15 mouse cellular contexts compared by ENCODE assay signal in the genomic region with DNA sequence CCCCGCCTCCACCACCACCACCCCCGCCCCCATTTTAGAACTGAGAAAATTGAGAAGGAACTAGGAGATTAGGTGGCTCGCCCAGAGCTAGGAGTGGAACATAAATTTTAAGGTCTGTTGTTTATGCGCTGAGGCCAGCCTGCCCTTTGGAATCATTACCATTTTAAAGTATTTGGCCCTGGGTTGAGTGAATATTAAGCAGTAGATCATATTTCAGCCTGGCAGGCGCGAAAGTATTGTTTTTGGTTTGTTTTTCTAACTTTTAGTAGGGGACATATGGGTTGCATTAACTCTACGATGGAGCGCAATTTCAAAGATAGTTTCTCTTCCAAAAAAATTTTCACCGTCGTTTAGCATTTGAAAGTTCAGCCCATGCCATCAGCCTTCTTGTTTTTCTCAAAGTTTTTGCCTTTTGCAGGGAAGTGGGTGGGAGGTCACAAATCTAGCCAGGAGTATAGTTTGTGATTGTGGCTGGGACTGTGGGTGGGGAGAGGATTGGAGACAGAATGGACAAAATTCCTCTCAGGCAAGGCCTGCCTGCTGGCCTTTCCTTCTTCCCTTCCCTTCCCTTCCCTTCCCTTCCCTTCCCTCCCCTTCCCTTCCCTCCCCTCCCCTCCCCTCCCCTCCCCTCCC. TPM values are rescaled to one million over a fixed set of nuclear protein-coding genes. Genes with fewer than 3 reads are reported as not detected.
DNase-seq lines count a peak whose midpoint lies in the region; ATAC-seq and TF ChIP-seq lines count a peak whose summit lies in the region.
"Had no signal": no experiment of that assay in that cellular context is flagged by ENCODE, and none has a peak within 500 bp of the region (broad histone marks: within the 10 kb centered on the region; RNA-seq: fewer than 3 reads in every experiment).

No protein-coding gene starts in this region.

- no peaks in the 10 kb centered on the region for H3K36me3 ChIP-seq in liver, postnatal 0 days (replicated peaks; ENCODE audit: insufficient read depth, low read length)
- H3K36me3 ChIP-seq in liver, embryonic 11.5 days (ENCODE audit: control insufficient read depth, insufficient read depth, low read length), result no peaks in the 10 kb centered on the region
- H3K36me3 ChIP-seq in kidney, postnatal 0 days (ENCODE audit: insufficient read depth, low read length), result no peaks in the 10 kb centered on the region
- H3K36me3 ChIP-seq in myocyte (ENCODE audit: control insufficient read depth, insufficient read depth), result no peaks in the 10 kb centered on the region
- H3K36me3 ChIP-seq: forebrain, embryonic 12.5 days; intestine, embryonic 15.5 days; liver, embryonic 15.5 days had no signal

- H3K4me1 ChIP-seq in liver, postnatal 0 days (ENCODE audit: insufficient read depth), result peaks cover 7% of the 10 kb centered on the region; the same call in 1 of the 2 replicates
- H3K4me1 ChIP-seq in liver, embryonic 11.5 days (replicated peaks; ENCODE audit: control insufficient read depth, insufficient read depth, low read length), result no peaks in the 10 kb centered on the region
- H3K4me1 ChIP-seq in embryonic fibroblast, embryonic 13.5 days (ENCODE audit: control insufficient read depth, insufficient read depth, low read length), result peaks cover 7% of the 10 kb centered on the region
- H3K4me1 ChIP-seq in kidney, postnatal 0 days (replicated peaks; ENCODE audit: insufficient read depth, low read length), result peaks cover 19% of the 10 kb centered on the region

- 57% methylated on average over 10 of the region's 10 CpGs for WGBS in liver, postnatal 0 days (ENCODE audit: insufficient replicate concordance)
- WGBS in liver, embryonic 11.5 days, result 52% methylated on average over 10 of the region's 10 CpGs
- WGBS in kidney, postnatal 0 days, result 13% methylated on average over 10 of the region's 10 CpGs

- H3ac ChIP-seq in myocyte (ENCODE audit: control insufficient read depth, insufficient read length), result no peak overlapping the region

- no peak overlapping the region for H3K4me2 ChIP-seq in liver, postnatal 0 days (ENCODE audit: low read depth, low read length)
- no peak overlapping the region for H3K4me2 ChIP-seq in liver, embryonic 11.5 days
- peak overlapping the region; percentile 28; the same call in 1 of the 2 replicates for H3K4me2 ChIP-seq in kidney, postnatal 0 days (ENCODE audit: low read length)
- H3K4me2 ChIP-seq in myocyte (ENCODE audit: low read depth), result peak overlapping the region; percentile 69
- H3K4me2 ChIP-seq: forebrain, embryonic 12.5 days; intestine, embryonic 15.5 days; liver, embryonic 15.5 days had no signal

- no peak overlapping the region for H3K4me3 ChIP-seq in liver, postnatal 0 days (ENCODE audit: low read depth, low read length)
- no peak overlapping the region for H3K4me3 ChIP-seq in liver, embryonic 11.5 days (ENCODE audit: low read depth, low read length)
- no peak overlapping the region for H3K4me3 ChIP-seq in embryonic fibroblast, embryonic 13.5 days (ENCODE audit: insufficient read depth, low read length)
- no peak overlapping the region for H3K4me3 ChIP-seq in kidney, postnatal 0 days (replicated peaks; ENCODE audit: low read depth, low read length)
- H3K4me3 ChIP-seq in myocyte, result no peak overlapping the region
- H3K4me3 ChIP-seq: forebrain, embryonic 12.5 days; intestine, embryonic 15.5 days; liver, embryonic 15.5 days had no signal

- H3K9ac ChIP-seq in liver, postnatal 0 days (replicated peaks), result no peak overlapping the region
- no peak overlapping the region for H3K9ac ChIP-seq in liver, embryonic 11.5 days (ENCODE audit: low read depth, low read length)
- no peak overlapping the region for H3K9ac ChIP-seq in kidney, postnatal 0 days (ENCODE audit: low read depth, low read length)
- H3K9ac ChIP-seq: forebrain, embryonic 12.5 days; intestine, embryonic 15.5 days; liver, embryonic 15.5 days had no signal

- ATAC-seq in liver, postnatal 0 days, result no peak
- no peak for ATAC-seq in liver, embryonic 11.5 days (replicated peaks; ENCODE audit: low FRiP score)
- ATAC-seq in kidney, postnatal 0 days (replicated peaks; ENCODE audit: low FRiP score, low read depth), result no peak; the same call in 1 of the 2 replicates
- ATAC-seq: CD4-positive, CD25-positive, alpha-beta regulatory T cell, adult 4 months; intestine, embryonic 15.5 days had no signal

- no peaks in the 10 kb centered on the region for H3K79me2 ChIP-seq in myocyte (ENCODE audit: control insufficient read depth, insufficient read depth)

- DNase-seq in liver, postnatal 0 days, result no peak
- no peak for DNase-seq in liver, embryonic 11.5 days (ENCODE audit: low spot score)
- peak; percentile 88 for DNase-seq in kidney, postnatal 0 days (ENCODE audit: low spot score)
- DNase-seq in right cerebral cortex, adult 2 months (ENCODE audit: low spot score in 2 of 2), result no peak
- DNase-seq in layer of hippocampus, adult 9-10 months (ENCODE audit: low spot score), result no peak
- no peak for DNase-seq in cerebellum, adult 11-12 months
- DNase-seq: cerebellum, adult 18-20 months; heart, postnatal 10 days; right cerebral cortex, postnatal 4 days had no signal

- H3K27ac ChIP-seq in liver, postnatal 0 days (ENCODE audit: low read depth), result peak overlapping the region; percentile 30; the same call in 1 of the 2 replicates
- no peak overlapping the region for H3K27ac ChIP-seq in liver, embryonic 11.5 days (ENCODE audit: low read depth, low read length)
- H3K27ac ChIP-seq in embryonic fibroblast, embryonic 13.5 days (ENCODE audit: insufficient read depth, low read length), result peak overlapping the region; percentile 57
- H3K27ac ChIP-seq in kidney, postnatal 0 days, result peak overlapping the region; percentile 62; the same call in 1 of the 2 replicates
- H3K27ac ChIP-seq: forebrain, embryonic 12.5 days; intestine, embryonic 15.5 days had no signal

- no peak for TF ChIP-seq POLR2A in embryonic fibroblast, embryonic 13.5 days (IDR thresholded peaks at IDR 0.05; ENCODE audit: low read depth, low read length)
- no peak for TF ChIP-seq POLR2A in myocyte (IDR thresholded peaks at IDR 0.05; ENCODE audit: insufficient read length, low read depth)

- TF ChIP-seq EP300 in liver, postnatal 0 days (IDR thresholded peaks at IDR 0.05; ENCODE audit: low read depth), result no peak

- H3K27me3 ChIP-seq in liver, postnatal 0 days (ENCODE audit: insufficient read depth, low read length), result no peaks in the 10 kb centered on the region
- no peaks in the 10 kb centered on the region for H3K27me3 ChIP-seq in liver, embryonic 11.5 days (replicated peaks; ENCODE audit: control insufficient read depth, insufficient read depth, low read length)
- H3K27me3 ChIP-seq in kidney, postnatal 0 days (ENCODE audit: insufficient read depth, low read length), result no peaks in the 10 kb centered on the region
- no peaks in the 10 kb centered on the region for H3K27me3 ChIP-seq in myocyte (ENCODE audit: control insufficient read depth, insufficient read depth, insufficient read length)
- H3K27me3 ChIP-seq: forebrain, embryonic 12.5 days; intestine, embryonic 15.5 days; liver, embryonic 15.5 days had no signal

- TF ChIP-seq CTCF in liver, postnatal 0 days (IDR thresholded peaks at IDR 0.05; ENCODE audit: low read depth), result no peak
- TF ChIP-seq CTCF in embryonic fibroblast, embryonic 13.5 days (IDR thresholded peaks at IDR 0.05; ENCODE audit: borderline replicate concordance, insufficient read depth, low read length), result no peak
- no peak for TF ChIP-seq CTCF in kidney, postnatal 0 days (IDR thresholded peaks at IDR 0.05; ENCODE audit: low read depth)

- H3K9me3 ChIP-seq in liver, postnatal 0 days (ENCODE audit: low read length), result no peaks in the 10 kb centered on the region
- no peaks in the 10 kb centered on the region for H3K9me3 ChIP-seq in liver, embryonic 11.5 days (ENCODE audit: control insufficient read depth, low read length)
- H3K9me3 ChIP-seq in kidney, postnatal 0 days (replicated peaks; ENCODE audit: low read length), result no peaks in the 10 kb centered on the region
- H3K9me3 ChIP-seq: forebrain, embryonic 12.5 days; intestine, embryonic 15.5 days; liver, embryonic 15.5 days had no signal

TF ChIP-seq in myocyte, 11 proteins besides CTCF, POLR2A, EP300 and RAD21:
- no peak for TF ChIP-seq E2F4 (IDR thresholded peaks at IDR 0.05; ENCODE audit: insufficient read depth)

RNA-seq across cellular contexts. Expression of gene Mansc1, which starts 29.8 kb away (rescaled TPM):
- polyA plus RNA-seq in liver, postnatal 0 days (2015; fragmentation: Nextera tagmentation; extraction: Ambion mirVana), result 1.6 TPM in 2 replicates
- polyA plus RNA-seq in liver, embryonic 11.5 days (2014; fragmentation: Nextera tagmentation; extraction: Ambion mirVana), result 1.0 and 1.9 TPM in 2 replicates
- polyA plus RNA-seq in embryonic fibroblast, embryonic 13.5 days (2011; ENCODE audit: insufficient read length, low read depth, missing spikeins), result 2.8 and 3.2 TPM in 2 replicates
- polyA plus RNA-seq in kidney, postnatal 0 days (2015; fragmentation: Nextera tagmentation; extraction: Ambion mirVana), result 13.3 and 13.5 TPM in 2 replicates
- not detected for polyA plus RNA-seq in myocyte (2012; fragmentation: generic; extraction: Trizol)

RNA-seq across cellular contexts. Expression of gene Lrp6, which starts 35.7 kb away (rescaled TPM):
- polyA plus RNA-seq in liver, postnatal 0 days (2015; fragmentation: Nextera tagmentation; extraction: Ambion mirVana), result 10.1 and 10.7 TPM in 2 replicates
- polyA plus RNA-seq in liver, embryonic 11.5 days (2014; fragmentation: Nextera tagmentation; extraction: Ambion mirVana), result 14.1 and 17.1 TPM in 2 replicates
- polyA plus RNA-seq in embryonic fibroblast, embryonic 13.5 days (2011; ENCODE audit: insufficient read length, low read depth, missing spikeins), result 58.4 and 88.3 TPM in 2 replicates
- polyA plus RNA-seq in kidney, postnatal 0 days (2015; fragmentation: Nextera tagmentation; extraction: Ambion mirVana), result 32.4 and 35.3 TPM in 2 replicates
- 8.4 TPM for polyA plus RNA-seq in myocyte (2012; fragmentation: generic; extraction: Trizol)

RNA-seq across cellular contexts. Expression of gene Borcs5, which starts 36.8 kb away (rescaled TPM):
- polyA plus RNA-seq in liver, postnatal 0 days (2015; fragmentation: Nextera tagmentation; extraction: Ambion mirVana), result 8.2 and 8.3 TPM in 2 replicates
- polyA plus RNA-seq in liver, embryonic 11.5 days (2014; fragmentation: Nextera tagmentation; extraction: Ambion mirVana), result 18.0 and 19.0 TPM in 2 replicates
- polyA plus RNA-seq in embryonic fibroblast, embryonic 13.5 days (2011; ENCODE audit: insufficient read length, low read depth, missing spikeins), result 6.1 and 7.1 TPM in 2 replicates
- polyA plus RNA-seq in kidney, postnatal 0 days (2015; fragmentation: Nextera tagmentation; extraction: Ambion mirVana), result 20.0 and 20.1 TPM in 2 replicates
- 8.8 TPM for polyA plus RNA-seq in myocyte (2012; fragmentation: generic; extraction: Trizol)

Comparison
In these comparisons a context has a peak if more than half of its experiments do, and no peak if none do; other contexts are left out.
1. H3K4me2 ChIP-seq: peak in kidney, postnatal 0 days (single experiment) and myocyte (single experiment); none in liver, postnatal 0 days (single experiment) and liver, embryonic 11.5 days (single experiment).